Mouse (Mus musculus): Measurements from ENCODE around the gene Dact3. TPM values are rescaled to one million over a fixed set of nuclear protein-coding genes. Genes with fewer than 3 reads are reported as not detected.

Gene Dact3
- polyA plus RNA-seq, 1 experiment from 2014 or later = 10.6 TPM

DNA sequence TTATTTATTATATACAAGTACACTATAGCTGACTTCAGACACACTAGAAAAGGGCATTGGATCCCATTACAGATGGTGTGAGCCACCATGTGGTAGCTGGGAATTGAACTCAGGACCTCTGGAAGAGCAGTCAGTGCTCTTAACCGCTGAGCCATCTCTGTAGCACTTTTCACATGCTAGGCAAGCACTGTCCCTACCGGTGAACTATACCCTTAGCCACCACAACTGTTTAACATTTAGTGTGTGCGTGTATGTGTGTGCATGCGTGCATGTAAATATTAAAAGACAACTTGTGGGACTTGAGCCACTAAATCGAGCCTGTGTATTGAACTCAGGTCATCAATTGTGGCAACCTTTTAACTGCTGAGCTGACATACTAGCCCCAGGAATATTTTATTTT is 28.3 kb upstream of the Dact3 start:
- no peak overlapping the region for H3K9ac ChIP-seq (ENCODE audit: low read depth, low read length)
- H3K4me1 ChIP-seq (ENCODE audit: control insufficient read depth, insufficient read depth, low read length) = peaks cover 13% of the 10 kb centered on the region
- H3K27me3 ChIP-seq (ENCODE audit: control insufficient read depth, insufficient read depth, low read length) = no peaks in the 10 kb centered on the region
- no peak overlapping the region for H3K27ac ChIP-seq (ENCODE audit: low read depth, low read length)
- 89% methylated on average over 5 of the region's 5 CpGs for WGBS (ENCODE audit: insufficient replicate concordance)
- H3K9me3 ChIP-seq (replicated peaks; ENCODE audit: control insufficient read depth, low read length) = no peaks in the 10 kb centered on the region
- no peak overlapping the region for H3K4me2 ChIP-seq
- peaks cover 18% of the 10 kb centered on the region for H3K36me3 ChIP-seq (ENCODE audit: control insufficient read depth, insufficient read depth, low read length)
- H3K4me3 ChIP-seq (ENCODE audit: low read depth, low read length) = no peak overlapping the region
- no peak for ATAC-seq (replicated peaks; ENCODE audit: insufficient number of reproducible peaks, low FRiP score, low TSS enrichment)

DNA sequence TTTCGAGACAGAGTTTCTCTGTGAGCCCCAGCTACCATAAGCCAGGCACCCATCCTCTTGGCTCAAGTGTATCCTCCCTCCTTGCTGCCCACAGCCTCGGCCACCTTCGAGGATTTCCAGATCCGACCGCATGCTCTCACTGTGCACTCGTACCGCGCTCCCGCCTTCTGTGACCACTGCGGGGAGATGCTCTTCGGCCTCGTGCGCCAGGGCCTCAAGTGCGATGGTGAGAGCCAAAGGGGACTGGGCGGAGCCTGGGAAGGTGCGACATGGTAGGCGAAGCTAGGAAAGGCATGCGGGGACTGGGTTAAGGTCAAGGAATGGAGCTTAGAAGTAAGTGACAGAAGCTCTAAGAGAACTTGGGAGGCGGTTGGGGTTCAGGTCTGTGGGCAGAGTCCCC is 27.6 kb upstream of the Dact3 start:
- no peak overlapping the region for H3K9ac ChIP-seq (ENCODE audit: low read depth, low read length)
- H3K4me2 ChIP-seq = no peak overlapping the region
- no peaks in the 10 kb centered on the region for H3K27me3 ChIP-seq (ENCODE audit: control insufficient read depth, insufficient read depth, low read length)
- no peak overlapping the region for H3K4me3 ChIP-seq (ENCODE audit: low read depth, low read length)
- 87% methylated on average over 19 of the region's 19 CpGs for WGBS (ENCODE audit: insufficient replicate concordance)
- ATAC-seq (replicated peaks; ENCODE audit: insufficient number of reproducible peaks, low FRiP score, low TSS enrichment) = no peak
- peaks cover 18% of the 10 kb centered on the region for H3K36me3 ChIP-seq (ENCODE audit: control insufficient read depth, insufficient read depth, low read length)
- H3K4me1 ChIP-seq (ENCODE audit: control insufficient read depth, insufficient read depth, low read length) = peaks cover 13% of the 10 kb centered on the region
- no peaks in the 10 kb centered on the region for H3K9me3 ChIP-seq (replicated peaks; ENCODE audit: control insufficient read depth, low read length)
- no peak overlapping the region for H3K27ac ChIP-seq (ENCODE audit: low read depth, low read length)

DNA sequence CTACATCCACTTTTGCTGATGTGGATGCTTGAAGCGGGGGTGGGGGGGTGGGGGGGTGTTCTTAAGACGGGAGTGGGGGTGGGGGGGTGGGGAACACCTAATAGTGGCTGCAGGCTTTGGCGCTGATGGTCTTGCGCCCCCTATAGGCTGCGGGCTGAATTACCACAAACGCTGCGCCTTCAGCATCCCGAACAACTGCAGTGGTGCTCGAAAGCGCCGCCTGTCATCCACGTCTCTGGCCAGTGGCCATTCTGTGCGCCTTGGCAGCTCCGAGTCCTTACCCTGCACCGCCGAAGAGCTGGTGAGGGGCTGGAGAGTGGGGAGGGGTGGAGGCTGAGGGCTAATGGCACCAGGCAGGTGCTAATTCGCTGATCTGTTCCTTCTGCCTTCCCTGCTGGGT is 26.5 kb upstream of the Dact3 start:
- H3K27me3 ChIP-seq (ENCODE audit: control insufficient read depth, insufficient read depth, low read length) = no peaks in the 10 kb centered on the region
- H3K4me2 ChIP-seq = no peak overlapping the region
- no peak for ATAC-seq (replicated peaks; ENCODE audit: insufficient number of reproducible peaks, low FRiP score, low TSS enrichment)
- no peak overlapping the region for H3K9ac ChIP-seq (ENCODE audit: low read depth, low read length)
- WGBS (ENCODE audit: insufficient replicate concordance) = 25% methylated on average over 17 of the region's 17 CpGs
- H3K9me3 ChIP-seq (replicated peaks; ENCODE audit: control insufficient read depth, low read length) = no peaks in the 10 kb centered on the region
- peaks cover 13% of the 10 kb centered on the region for H3K4me1 ChIP-seq (ENCODE audit: control insufficient read depth, insufficient read depth, low read length)
- H3K36me3 ChIP-seq (ENCODE audit: control insufficient read depth, insufficient read depth, low read length) = peaks cover 22% of the 10 kb centered on the region
- H3K27ac ChIP-seq (ENCODE audit: low read depth, low read length) = no peak overlapping the region
- no peak overlapping the region for H3K4me3 ChIP-seq (ENCODE audit: low read depth, low read length)

DNA sequence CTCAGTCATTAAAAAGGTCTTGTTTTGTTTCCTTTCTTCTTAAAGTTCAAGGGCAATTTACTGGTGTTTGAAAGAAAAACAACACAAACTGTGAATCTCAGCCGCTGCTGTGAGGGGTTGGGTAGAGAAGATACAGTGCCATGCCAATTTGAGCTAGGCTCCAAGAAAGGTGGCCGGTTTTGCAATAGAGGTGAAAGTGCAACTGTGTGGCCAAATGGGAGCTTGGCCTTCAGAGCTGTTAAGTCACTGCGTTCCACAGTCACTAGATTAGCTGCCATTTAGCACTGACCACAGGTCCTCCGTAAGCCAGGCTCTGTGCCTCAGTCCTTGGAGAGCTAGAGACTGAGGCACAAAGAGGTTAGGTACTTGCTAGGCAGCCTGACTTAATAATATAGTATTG is 23.5 kb upstream of the Dact3 start:
- Histone ChIP-seq H3K27ac (ENCODE audit: low read depth, low read length) (no peak overlapping the region), H3K4me3 (ENCODE audit: low read depth, low read length) (no peak overlapping the region), H3K36me3 (ENCODE audit: control insufficient read depth, insufficient read depth, low read length) (peaks cover 46% of the 10 kb centered on the region), H3K4me1 (ENCODE audit: control insufficient read depth, insufficient read depth, low read length) (no peaks in the 10 kb centered on the region), H3K9ac (ENCODE audit: low read depth, low read length) (no peak overlapping the region), H3K4me2 (no peak overlapping the region), H3K27me3 (ENCODE audit: control insufficient read depth, insufficient read depth, low read length) (no peaks in the 10 kb centered on the region), H3K9me3 (replicated peaks; ENCODE audit: control insufficient read depth, low read length) (no peaks in the 10 kb centered on the region)
- 83% methylated on average over 4 of the region's 4 CpGs for WGBS (ENCODE audit: insufficient replicate concordance)
- ATAC-seq (replicated peaks; ENCODE audit: insufficient number of reproducible peaks, low FRiP score, low TSS enrichment) = no peak

DNA sequence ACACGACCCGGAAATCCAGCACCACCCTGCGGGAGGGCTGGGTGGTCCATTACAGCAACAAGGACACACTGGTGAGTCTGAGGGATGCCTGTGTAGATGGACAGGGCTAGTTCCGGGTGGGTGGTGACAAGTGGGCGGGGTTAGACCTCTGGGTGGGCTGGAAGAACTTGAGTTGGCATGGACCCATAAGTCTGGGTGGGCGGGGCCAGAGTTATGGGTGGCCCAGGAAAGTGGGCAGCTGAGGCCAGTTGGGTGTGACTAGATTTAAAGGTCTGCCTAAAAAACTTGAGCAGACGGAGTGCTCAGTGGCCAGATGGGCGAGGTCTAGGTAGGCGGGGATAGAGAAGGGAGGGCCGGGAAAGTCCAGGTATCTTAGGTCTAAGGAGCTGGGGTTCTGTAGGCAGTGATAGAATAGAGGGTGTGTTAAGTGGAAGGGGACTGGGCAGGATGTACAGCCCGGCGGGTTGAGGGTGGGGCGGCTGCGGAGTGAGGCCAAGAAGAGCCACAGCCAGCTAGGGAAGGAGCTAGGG is 21.8 kb upstream of the Dact3 start:
- H3K27me3 ChIP-seq (ENCODE audit: control insufficient read depth, insufficient read depth, low read length) = no peaks in the 10 kb centered on the region
- H3K4me2 ChIP-seq = no peak overlapping the region
- 83% methylated on average over 14 of the region's 14 CpGs for WGBS (ENCODE audit: insufficient replicate concordance)
- H3K4me1 ChIP-seq (ENCODE audit: control insufficient read depth, insufficient read depth, low read length) = no peaks in the 10 kb centered on the region
- no peak overlapping the region for H3K27ac ChIP-seq (ENCODE audit: low read depth, low read length)
- ATAC-seq (replicated peaks; ENCODE audit: insufficient number of reproducible peaks, low FRiP score, low TSS enrichment) = peak; percentile 43
- peaks cover 51% of the 10 kb centered on the region for H3K36me3 ChIP-seq (ENCODE audit: control insufficient read depth, insufficient read depth, low read length)
- no peak overlapping the region for H3K9ac ChIP-seq (ENCODE audit: low read depth, low read length)
- H3K9me3 ChIP-seq (replicated peaks; ENCODE audit: control insufficient read depth, low read length) = no peaks in the 10 kb centered on the region
- no peak overlapping the region for H3K4me3 ChIP-seq (ENCODE audit: low read depth, low read length)

DNA sequence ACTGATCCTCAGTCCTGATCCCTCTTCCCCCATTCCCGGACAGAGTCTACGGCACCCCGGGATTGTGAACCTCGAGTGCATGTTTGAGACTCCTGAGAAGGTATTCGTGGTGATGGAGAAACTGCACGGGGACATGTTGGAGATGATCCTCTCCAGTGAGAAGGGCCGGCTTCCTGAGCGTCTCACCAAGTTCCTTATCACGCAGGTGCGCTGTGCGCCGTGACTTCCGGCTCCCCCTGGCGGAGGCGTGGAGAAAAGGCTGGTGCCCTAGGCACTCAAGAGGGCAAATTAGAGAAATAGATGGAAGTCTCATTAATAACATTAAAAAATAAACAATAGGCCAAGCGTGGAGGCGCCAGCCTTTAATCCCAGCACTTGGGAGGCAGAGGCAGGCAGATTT is 16.8 kb upstream of the Dact3 start:
- no peaks in the 10 kb centered on the region for H3K27me3 ChIP-seq (ENCODE audit: control insufficient read depth, insufficient read depth, low read length)
- ATAC-seq (replicated peaks; ENCODE audit: insufficient number of reproducible peaks, low FRiP score, low TSS enrichment) = no peak
- WGBS (ENCODE audit: insufficient replicate concordance) = 31% methylated on average over 17 of the region's 17 CpGs
- no peak overlapping the region for H3K27ac ChIP-seq (ENCODE audit: low read depth, low read length)
- no peaks in the 10 kb centered on the region for H3K4me1 ChIP-seq (ENCODE audit: control insufficient read depth, insufficient read depth, low read length)
- H3K9me3 ChIP-seq (replicated peaks; ENCODE audit: control insufficient read depth, low read length) = no peaks in the 10 kb centered on the region
- no peak overlapping the region for H3K9ac ChIP-seq (ENCODE audit: low read depth, low read length)
- peaks cover 28% of the 10 kb centered on the region for H3K36me3 ChIP-seq (ENCODE audit: control insufficient read depth, insufficient read depth, low read length)
- H3K4me2 ChIP-seq = no peak overlapping the region
- H3K4me3 ChIP-seq (ENCODE audit: low read depth, low read length) = no peak overlapping the region

DNA sequence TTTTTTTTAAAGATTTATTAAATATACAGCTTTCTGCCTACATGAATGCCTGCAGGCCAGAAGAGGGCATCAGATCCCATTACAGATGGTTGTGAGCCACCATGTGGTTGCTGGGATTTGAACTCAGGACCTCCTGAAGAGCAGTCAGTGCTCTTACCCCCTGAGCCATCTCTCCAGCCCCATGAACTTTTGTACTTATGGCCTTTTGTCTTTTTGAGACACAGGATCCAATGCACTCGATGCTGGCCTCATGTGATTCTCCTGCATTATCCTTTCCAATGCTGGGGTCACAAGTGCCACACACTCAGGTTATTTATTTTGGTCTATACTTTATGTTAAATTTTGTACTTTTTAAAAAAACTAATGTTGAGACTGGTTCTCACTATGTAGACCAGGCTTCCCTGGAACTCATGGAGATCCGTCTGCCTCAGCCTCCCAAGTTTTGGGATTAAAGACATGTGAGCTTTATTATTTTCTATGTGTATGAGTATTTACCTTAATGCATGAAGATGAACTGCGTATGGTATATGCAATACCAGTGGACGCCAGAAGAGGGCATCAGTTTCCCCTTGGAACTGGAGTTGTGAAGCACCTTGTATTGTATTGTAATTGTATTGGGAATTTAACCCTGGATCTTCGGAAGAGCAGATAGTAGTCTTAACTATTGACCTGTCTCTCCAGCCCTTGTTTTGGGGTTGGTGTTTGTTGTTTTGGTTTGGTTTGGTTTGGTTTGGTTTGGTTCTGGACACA is 15.0 kb upstream of the Dact3 start:
- Histone ChIP-seq H3K36me3 (ENCODE audit: control insufficient read depth, insufficient read depth, low read length) (peaks cover 25% of the 10 kb centered on the region), H3K27ac (ENCODE audit: low read depth, low read length) (no peak overlapping the region), H3K4me3 (ENCODE audit: low read depth, low read length) (no peak overlapping the region), H3K9ac (ENCODE audit: low read depth, low read length) (no peak overlapping the region), H3K4me2 (no peak overlapping the region), H3K4me1 (ENCODE audit: control insufficient read depth, insufficient read depth, low read length) (no peaks in the 10 kb centered on the region), H3K27me3 (ENCODE audit: control insufficient read depth, insufficient read depth, low read length) (no peaks in the 10 kb centered on the region), H3K9me3 (replicated peaks; ENCODE audit: control insufficient read depth, low read length) (no peaks in the 10 kb centered on the region)
- 32% methylated on average over 5 of the region's 5 CpGs for WGBS (ENCODE audit: insufficient replicate concordance)
- ATAC-seq (replicated peaks; ENCODE audit: insufficient number of reproducible peaks, low FRiP score, low TSS enrichment) = no peak

DNA sequence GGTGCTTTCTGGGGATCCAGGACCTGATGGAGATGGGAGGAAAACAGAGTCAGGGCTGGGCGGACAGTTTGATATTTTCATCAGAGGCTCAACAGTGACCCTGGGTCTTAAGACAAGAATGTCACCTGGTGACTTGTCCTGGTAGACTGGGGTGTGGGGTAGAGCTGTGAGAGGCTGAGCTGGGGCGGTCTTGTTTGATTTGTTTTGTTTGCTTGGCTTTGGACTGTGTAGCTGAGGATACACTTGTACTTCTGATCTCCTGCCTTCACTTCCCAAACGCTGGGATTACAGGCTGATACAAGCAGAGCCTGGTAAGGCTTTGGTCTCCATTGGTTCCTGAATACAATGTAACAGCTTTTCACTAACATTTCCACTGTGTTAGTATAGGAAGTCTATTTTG is 7.6 kb upstream of the Dact3 start:
- Histone ChIP-seq H3K4me2 (no peak overlapping the region), H3K27me3 (ENCODE audit: control insufficient read depth, insufficient read depth, low read length) (no peaks in the 10 kb centered on the region), H3K27ac (ENCODE audit: low read depth, low read length) (no peak overlapping the region), H3K4me1 (ENCODE audit: control insufficient read depth, insufficient read depth, low read length) (no peaks in the 10 kb centered on the region), H3K9ac (ENCODE audit: low read depth, low read length) (no peak overlapping the region), H3K9me3 (replicated peaks; ENCODE audit: control insufficient read depth, low read length) (no peaks in the 10 kb centered on the region), H3K36me3 (ENCODE audit: control insufficient read depth, insufficient read depth, low read length) (peaks cover 19% of the 10 kb centered on the region), H3K4me3 (ENCODE audit: low read depth, low read length) (no peak overlapping the region)
- ATAC-seq (replicated peaks; ENCODE audit: insufficient number of reproducible peaks, low FRiP score, low TSS enrichment) = no peak
- 80% methylated on average over 3 of the region's 3 CpGs for WGBS (ENCODE audit: insufficient replicate concordance)

DNA sequence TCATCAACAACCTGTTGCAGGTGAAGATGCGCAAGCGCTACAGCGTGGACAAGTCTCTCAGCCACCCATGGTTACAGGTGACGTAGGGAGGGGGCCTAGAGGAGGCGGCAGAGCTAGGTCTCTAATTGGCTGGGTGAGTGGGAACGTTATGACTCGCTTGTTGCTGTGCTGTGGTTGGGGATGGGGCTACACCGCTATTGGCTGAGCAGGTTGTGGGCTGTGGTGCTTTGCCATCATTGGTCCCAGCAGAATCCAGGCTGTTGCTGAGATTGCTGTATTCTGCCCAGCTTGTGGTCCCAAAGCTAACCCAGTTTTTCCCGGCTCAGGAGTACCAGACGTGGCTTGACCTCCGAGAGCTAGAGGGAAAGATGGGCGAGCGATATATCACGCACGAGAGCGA is 5.6 kb upstream of the Dact3 start:
- ATAC-seq (replicated peaks; ENCODE audit: insufficient number of reproducible peaks, low FRiP score, low TSS enrichment) = peak; percentile 81
- Histone ChIP-seq H3K36me3 (ENCODE audit: control insufficient read depth, insufficient read depth, low read length) (peaks cover 13% of the 10 kb centered on the region), H3K4me3 (ENCODE audit: low read depth, low read length) (no peak overlapping the region), H3K9me3 (replicated peaks; ENCODE audit: control insufficient read depth, low read length) (no peaks in the 10 kb centered on the region), H3K4me1 (ENCODE audit: control insufficient read depth, insufficient read depth, low read length) (0 out of 2 replicates have a peak, but pooled peaks cover under 1% of the 10 kb centered on the region), H3K9ac (ENCODE audit: low read depth, low read length) (no peak overlapping the region), H3K27me3 (ENCODE audit: control insufficient read depth, insufficient read depth, low read length) (no peaks in the 10 kb centered on the region), H3K4me2 (peak overlapping the region; percentile 35; the same call in 1 of the 2 replicates), H3K27ac (ENCODE audit: low read depth, low read length) (no peak overlapping the region)
- 39% methylated on average over 16 of the region's 16 CpGs for WGBS (ENCODE audit: insufficient replicate concordance)
